Mouse (Mus musculus): ENCODE measurements at regions not wholly inside any gene's neighbourhood (a gene's known extent, or its start where the extent isn't known, plus 50 kb on each side); places are given as distances from the start of the nearest gene placed in this dataset.

DNA sequence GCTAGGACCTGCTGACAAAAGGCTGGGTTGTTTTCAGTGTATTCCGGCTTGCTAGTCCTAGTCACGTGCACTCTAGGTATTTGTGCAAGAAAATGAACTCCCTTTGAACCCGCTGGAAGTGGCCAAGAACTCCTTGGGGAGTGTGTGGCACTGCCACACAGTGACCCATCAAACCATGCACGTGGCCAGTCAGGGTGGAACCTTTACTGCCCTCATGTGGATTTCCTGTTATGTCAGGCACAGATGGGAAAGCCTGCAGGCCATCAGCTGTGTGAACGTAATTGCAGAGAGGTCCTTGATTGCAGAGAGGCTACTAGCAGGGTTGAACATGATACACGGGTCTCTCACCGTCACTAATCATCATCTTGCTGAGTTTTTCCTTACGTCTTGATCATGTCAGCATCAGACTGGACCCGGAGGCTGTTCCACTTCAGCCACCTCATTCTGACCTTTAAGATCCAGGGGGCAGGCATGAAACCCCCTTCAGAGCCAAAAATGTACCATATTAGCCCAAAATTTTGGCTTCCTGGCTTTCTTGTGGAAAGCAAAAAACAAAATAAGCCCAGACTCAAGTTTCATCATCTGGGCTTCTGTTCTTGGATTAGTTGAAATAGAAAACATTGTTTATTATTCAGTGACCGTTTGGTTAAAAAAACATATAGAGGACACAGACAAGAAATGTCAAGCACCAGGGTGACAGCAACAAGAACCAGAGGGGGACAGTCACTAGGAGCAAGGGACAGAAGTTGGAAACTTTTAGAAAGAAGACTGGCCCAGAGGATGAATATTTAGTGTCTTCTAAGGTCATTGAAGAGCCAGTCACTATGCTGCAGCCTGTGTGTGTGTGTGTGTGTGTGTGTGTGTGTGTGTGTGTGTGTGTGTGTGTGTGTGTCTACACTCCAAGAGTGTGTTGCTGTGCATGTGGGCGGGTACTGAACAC, 75.0 kb downstream of the Fam110c start:
- TF ChIP-seq CTCF (IDR thresholded peaks at IDR 0.05; ENCODE audit: borderline replicate concordance, insufficient read depth, low read length) (no peak), POLR2A (IDR thresholded peaks at IDR 0.05; ENCODE audit: low read depth, low read length) (no peak)
